Mouse (Mus musculus) limb, embryonic 12.5 days (tissue): ENCODE results near the gene Pced1b. TPM values are rescaled to one million over a fixed set of nuclear protein-coding genes. Genes with fewer than 3 reads are reported as not detected.
"Not testable (repeated sequence)": the region's sequence is repeated elsewhere in the genome, so short reads cannot be mapped to it uniquely, and the experiment has no call there.

Experiments
- ATAC-seq: fragments of 200-750 bp; cut with Nextera tagmentation; 2 replicates; pipeline ENCODE4 v1.8.0; 2017; ENCODE audit warnings: low read depth, moderate TSS enrichment; ENCODE audit not compliant: insufficient number of reproducible peaks, insufficient read depth, low FRiP score, low TSS enrichment
- H3K27ac ChIP-seq: fragments of 300-500 bp; sonication (generic); 2 replicates; pipeline ENCODE4 v1.5.1; 2016; ENCODE audit warnings: mild to moderate bottlenecking, moderate library complexity
- H3K27me3 ChIP-seq: fragments of 300-500 bp; sonication (generic); 2 replicates; pipeline ENCODE4 v1.6.1; 2016; ENCODE audit warnings: mild to moderate bottlenecking, moderate library complexity
- H3K36me3 ChIP-seq: fragments of 300-500 bp; sonication (generic); 2 replicates; pipeline ENCODE4 v1.6.1; 2016; ENCODE audit warnings: mild to moderate bottlenecking, moderate library complexity
- H3K4me1 ChIP-seq: fragments of 300-500 bp; sonication (generic); replicated peaks from 2 replicates; pipeline ENCODE4 v1.6.1; 2016
- H3K4me2 ChIP-seq: fragments of 300-500 bp; sonication (generic); 2 replicates; pipeline ENCODE4 v1.6.1; 2016; ENCODE audit warnings: mild to moderate bottlenecking, moderate library complexity
- H3K4me3 ChIP-seq: fragments of 300-500 bp; sonication (generic); replicated peaks from 2 replicates; pipeline ENCODE4 v1.5.1; 2016; ENCODE audit warnings: mild to moderate bottlenecking
- H3K9ac ChIP-seq: fragments of 300-500 bp; sonication (generic); replicated peaks from 2 replicates; pipeline ENCODE4 v1.6.1; 2016; ENCODE audit warnings: mild to moderate bottlenecking, moderate library complexity
- H3K9me3 ChIP-seq: fragments of 300-500 bp; sonication (generic); 2 replicates; pipeline ENCODE4 v1.6.1; 2016; ENCODE audit warnings: mild to moderate bottlenecking, moderate library complexity
- WGBS: fragments of 180-500 bp; shearing (Covaris S2); methylation state at CpG from one replicate; pipeline ENCODE4 v1.1.7; 2016; 5-methylcytosine and 5-hydroxymethylcytosine counted together
- polyA plus RNA-seq: library from polyadenylated mRNA; unstranded; fragments of >200 nt; fragmentation: Nextera tagmentation; extraction: Ambion mirVana; gene quantifications from 2 replicates; pipeline ENCODE4 v1.2.1, GENCODE M21; 2016

The Pced1b gene
- polyA plus RNA-seq, 1 experiment from 2014 or later: 2.5 TPM

GRCm38 (mm10) chr15:97364271-97364670 lies 117.4 kb downstream of the Pced1b start:
- WGBS: 89% methylated on average over 3 of the region's 3 CpGs
- not testable (repeated sequence) for H3K27ac ChIP-seq

GRCm38 (mm10) chr15:97364968-97365367 lies 118.1 kb downstream of the Pced1b start:
- no peaks in the 10 kb centered on the region for H3K36me3 ChIP-seq
- WGBS: 94% methylated on average over 8 of the region's 8 CpGs
- no peak overlapping the region for H3K27ac ChIP-seq
- H3K27me3 ChIP-seq: no peaks in the 10 kb centered on the region
- ATAC-seq: no peak
- H3K4me1 ChIP-seq: no peaks in the 10 kb centered on the region
- no peaks in the 10 kb centered on the region for H3K9me3 ChIP-seq
- no peak overlapping the region for H3K9ac ChIP-seq
- H3K4me2 ChIP-seq: no peak overlapping the region
- H3K4me3 ChIP-seq: no peak overlapping the region

More at GRCm38 (mm10) chr15:97364271-97364670, 117.4 kb downstream of the Pced1b start:
- not testable (repeated sequence) for H3K27me3 ChIP-seq, H3K4me2 ChIP-seq, H3K4me3 ChIP-seq, H3K4me1 ChIP-seq, H3K9ac ChIP-seq, H3K9me3 ChIP-seq, ATAC-seq, H3K36me3 ChIP-seq

DNA sequence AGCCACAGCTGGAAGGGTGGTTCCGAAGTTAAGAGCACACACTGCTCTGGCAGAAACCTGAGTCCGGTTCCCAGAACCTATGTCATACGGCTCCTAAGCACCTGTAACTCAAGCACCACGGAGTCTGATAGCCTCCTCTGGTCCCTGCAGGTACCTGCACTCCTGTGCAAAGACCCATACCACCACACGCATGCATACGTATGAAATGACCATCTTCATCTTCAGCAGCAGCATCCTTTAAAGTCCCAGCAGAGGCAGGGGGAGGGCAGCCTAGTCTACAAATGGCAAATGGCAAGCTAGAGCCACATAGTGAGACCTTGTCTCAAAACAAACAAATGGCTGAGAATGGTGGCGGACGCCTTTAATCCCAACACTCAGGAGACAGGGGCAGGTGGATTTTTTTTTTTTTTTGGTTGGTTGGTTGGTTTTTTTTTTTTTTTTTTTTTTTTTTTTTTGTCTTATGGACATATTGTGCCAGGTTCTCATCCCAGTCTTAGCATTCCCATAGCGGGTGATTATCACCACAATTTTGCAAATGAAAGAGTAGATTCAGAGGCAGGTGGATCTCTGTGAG lies 121.2 kb downstream of the Pced1b start:
- no peaks in the 10 kb centered on the region for H3K36me3 ChIP-seq
- no peaks in the 10 kb centered on the region for H3K27me3 ChIP-seq
- H3K4me3 ChIP-seq: no peak overlapping the region
- H3K9me3 ChIP-seq: no peaks in the 10 kb centered on the region
- no peak overlapping the region for H3K27ac ChIP-seq
- no peak overlapping the region for H3K4me2 ChIP-seq
- H3K4me1 ChIP-seq: no peaks in the 10 kb centered on the region; the same call in 1 of the 2 replicates
- 86% methylated on average over 9 of the region's 9 CpGs for WGBS
- H3K9ac ChIP-seq: no peak overlapping the region
- ATAC-seq: no peak

GRCm38 (mm10) chr15:97368631-97369030 lies 121.7 kb downstream of the Pced1b start:
- H3K9me3 ChIP-seq: no peaks in the 10 kb centered on the region
- peaks cover 5% of the 10 kb centered on the region; the same call in 1 of the 2 replicates for H3K4me1 ChIP-seq
- no peak overlapping the region for H3K4me2 ChIP-seq
- H3K4me3 ChIP-seq: no peak overlapping the region
- H3K36me3 ChIP-seq: no peaks in the 10 kb centered on the region
- H3K27me3 ChIP-seq: no peaks in the 10 kb centered on the region
- WGBS: 76% methylated on average over 7 of the region's 7 CpGs
- no peak for ATAC-seq
- H3K27ac ChIP-seq: no peak overlapping the region
- no peak overlapping the region for H3K9ac ChIP-seq

DNA sequence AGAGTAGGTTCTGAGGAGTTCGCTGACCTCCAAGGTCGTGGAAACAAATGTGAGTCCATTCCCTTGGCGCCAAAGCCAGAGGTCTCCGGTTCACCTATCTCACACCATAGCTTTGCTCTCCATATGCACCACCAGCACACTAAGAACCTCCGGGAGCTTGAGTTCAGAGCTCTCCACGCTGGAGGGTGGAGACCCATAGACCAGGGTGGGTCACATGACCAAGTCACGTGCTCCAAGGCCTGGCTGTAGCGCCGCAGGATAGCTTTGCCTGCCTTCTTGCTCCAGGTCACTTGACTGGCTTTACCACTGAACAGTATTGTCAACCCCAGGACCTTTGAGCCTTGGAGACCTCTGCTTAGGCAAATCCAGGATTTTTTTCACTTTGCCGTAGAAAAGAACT lies 122.2 kb downstream of the Pced1b start:
- Histone ChIP-seq H3K9me3 (no peaks in the 10 kb centered on the region), H3K4me2 (no peak overlapping the region), H3K27me3 (no peaks in the 10 kb centered on the region), H3K4me1 (peaks cover 8% of the 10 kb centered on the region; the same call in 1 of the 2 replicates), H3K4me3 (no peak overlapping the region), H3K36me3 (no peaks in the 10 kb centered on the region), H3K27ac (no peak overlapping the region), H3K9ac (no peak overlapping the region)
- no peak for ATAC-seq
- WGBS: 91% methylated on average over 10 of the region's 10 CpGs

DNA sequence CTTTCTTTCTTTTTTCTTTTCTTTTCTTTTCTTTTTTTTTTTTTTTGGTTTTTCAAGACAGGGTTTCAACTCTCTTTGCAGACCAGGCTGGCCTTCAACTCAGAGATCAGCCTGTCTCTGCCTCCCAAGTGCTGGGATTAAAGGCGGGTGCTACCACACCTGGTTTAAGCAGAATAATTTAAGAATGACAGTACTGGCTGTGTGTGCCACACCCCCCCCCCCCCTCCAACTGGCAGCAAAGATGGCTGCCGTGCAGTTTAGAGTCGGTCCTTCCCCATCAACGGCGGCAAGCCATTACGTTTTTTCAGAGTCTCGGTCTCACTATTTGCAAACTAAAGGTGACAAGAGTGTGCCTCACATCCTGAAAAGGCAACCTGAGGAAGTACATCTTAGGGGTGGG lies 124.0 kb downstream of the Pced1b start:
- Histone ChIP-seq H3K4me1 (peaks cover 8% of the 10 kb centered on the region; the same call in 1 of the 2 replicates), H3K27me3 (peaks cover 4% of the 10 kb centered on the region; the same call in 1 of the 2 replicates), H3K27ac (no peak overlapping the region), H3K9ac (no peak overlapping the region), H3K36me3 (no peaks in the 10 kb centered on the region), H3K4me3 (no peak overlapping the region), H3K4me2 (no peak overlapping the region), H3K9me3 (no peaks in the 10 kb centered on the region)
- whole genome bisulfite sequencing: 94% methylated on average over 7 of the region's 7 CpGs
- ATAC-seq: no peak

GRCm38 (mm10) chr15:97372043-97372442 lies 125.1 kb downstream of the Pced1b start:
- 66% methylated on average over 3 of the region's 3 CpGs for WGBS
- peaks cover 14% of the 10 kb centered on the region for H3K27me3 ChIP-seq
- H3K4me1 ChIP-seq: not testable (repeated sequence)

DNA sequence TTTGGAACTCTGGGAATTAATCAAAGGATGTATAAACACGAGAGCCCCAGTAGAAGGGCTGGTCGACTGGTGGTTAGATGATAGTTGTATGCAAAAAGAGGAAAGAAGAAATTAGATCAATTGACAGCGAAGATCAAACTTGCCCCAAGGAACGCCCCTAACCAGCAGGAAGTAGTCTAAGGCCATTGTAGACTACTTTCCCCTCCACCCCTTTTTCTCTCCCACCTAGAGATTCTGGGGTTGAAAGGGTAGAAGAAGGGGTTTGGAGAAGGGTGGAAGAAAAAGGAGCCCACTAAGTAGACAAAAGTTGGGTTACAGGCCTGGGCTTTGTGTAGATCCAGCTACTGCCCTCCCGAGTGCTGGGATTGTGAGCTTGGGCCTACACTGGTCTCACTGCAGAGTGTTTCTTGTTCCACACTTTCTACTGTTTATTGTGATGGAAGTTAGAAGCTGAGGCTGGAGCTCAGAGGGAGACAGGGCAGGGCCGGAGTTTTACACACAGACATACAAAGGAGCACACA lies 125.8 kb downstream of the Pced1b start:
- ATAC-seq: no peak
- peaks cover 8% of the 10 kb centered on the region; the same call in 1 of the 2 replicates for H3K4me1 ChIP-seq
- H3K4me2 ChIP-seq: no peak overlapping the region
- H3K9ac ChIP-seq: no peak overlapping the region
- peaks cover 19% of the 10 kb centered on the region for H3K27me3 ChIP-seq
- 53% methylated on average over 6 of the region's 6 CpGs for WGBS
- no peaks in the 10 kb centered on the region for H3K9me3 ChIP-seq
- H3K4me3 ChIP-seq: no peak overlapping the region
- H3K27ac ChIP-seq: peak overlapping the region; percentile 53; the same call in 1 of the 2 replicates
- H3K36me3 ChIP-seq: no peaks in the 10 kb centered on the region

More at GRCm38 (mm10) chr15:97372043-97372442, 125.1 kb downstream of the Pced1b start:
- not testable (repeated sequence) for H3K9ac ChIP-seq, H3K4me2 ChIP-seq, H3K27ac ChIP-seq, H3K4me3 ChIP-seq, H3K36me3 ChIP-seq, ATAC-seq, H3K9me3 ChIP-seq

- peaks cover 8% of the 10 kb centered on the region; the same call in 1 of the 2 replicates for H3K4me1 ChIP-seq
- peaks cover 19% of the 10 kb centered on the region for H3K27me3 ChIP-seq
- WGBS: 9% methylated on average over 24 of the region's 25 CpGs
- H3K27ac ChIP-seq: no peak overlapping the region
- ATAC-seq: no peak
- no peaks in the 10 kb centered on the region for H3K9me3 ChIP-seq
- H3K36me3 ChIP-seq: no peaks in the 10 kb centered on the region
- H3K4me2 ChIP-seq: peak overlapping the region; percentile 44
- H3K4me3 ChIP-seq: peak overlapping the region; percentile 11
- peak overlapping the region; percentile 35; the same call in 1 of the 2 replicates for H3K9ac ChIP-seq
Observed at GRCm38 (mm10) chr15:97373203-97374084, 126.5 kb downstream of the Pced1b start.

- no peak overlapping the region for H3K9ac ChIP-seq
- ATAC-seq: no peak
- no peak overlapping the region for H3K4me3 ChIP-seq
- peaks cover 8% of the 10 kb centered on the region; the same call in 1 of the 2 replicates for H3K4me1 ChIP-seq
- no peaks in the 10 kb centered on the region for H3K9me3 ChIP-seq
- H3K27me3 ChIP-seq: peaks cover 19% of the 10 kb centered on the region
- WGBS: 52% methylated on average over 8 of the region's 8 CpGs
- H3K4me2 ChIP-seq: peak overlapping the region; percentile 44
- no peak overlapping the region for H3K27ac ChIP-seq
- no peaks in the 10 kb centered on the region for H3K36me3 ChIP-seq
Observed at GRCm38 (mm10) chr15:97374085-97374844, 127.4 kb downstream of the Pced1b start.
